Mouse (Mus musculus) heart, embryonic 14.5 days (tissue): ENCODE data around the gene Ehd2. TPM values are rescaled to one million over a fixed set of nuclear protein-coding genes. Genes with fewer than 3 reads are reported as not detected.

Source experiments
- ATAC-seq: fragments of 200-750 bp; cut with Nextera tagmentation; 2 replicates; pipeline ENCODE4 v1.8.0; 2017; ENCODE audit warnings: low read depth, moderate TSS enrichment; ENCODE audit not compliant: insufficient number of reproducible peaks, insufficient read depth, low FRiP score
- H3K27ac ChIP-seq, 2 experiments: fragments of 200-500 bp in 1 of 2; fragments of 300-500 bp in 1 of 2; sonication (generic) in 1 of 2; replicated peaks in 1 of 2; 2 replicates each; pipeline ENCODE4 v1.5.1; 2012 to 2014; ENCODE audit warnings: low read depth in 2 of 2, low read length in 2 of 2, control low read depth in 1 of 2, mild to moderate bottlenecking in 1 of 2, mixed read lengths in 1 of 2; ENCODE audit not compliant: control insufficient read depth in 1 of 2, insufficient read depth in 1 of 2
- H3K27me3 ChIP-seq: fragments of 300-500 bp; sonication (generic); 2 replicates; pipeline ENCODE4 v1.6.1; 2014; ENCODE audit warnings: mild to moderate bottlenecking, low read length, control low read depth; ENCODE audit not compliant: control insufficient read depth, insufficient read depth
- H3K36me3 ChIP-seq: fragments of 300-500 bp; sonication (generic); 2 replicates; pipeline ENCODE4 v1.6.1; 2014; ENCODE audit warnings: mild to moderate bottlenecking, control low read depth, low read length, mixed read lengths; ENCODE audit not compliant: control insufficient read depth, insufficient read depth
- H3K4me1 ChIP-seq, 2 experiments: fragments of 200-500 bp in 1 of 2; fragments of 300-500 bp in 1 of 2; sonication (generic) in 1 of 2; 2 replicates each; pipeline ENCODE4 v1.6.1; 2012 to 2014; ENCODE audit warnings: low read length in 2 of 2, control low read depth in 1 of 2, mixed read lengths in 1 of 2; ENCODE audit not compliant: control insufficient read depth in 2 of 2, insufficient read depth in 2 of 2
- H3K4me2 ChIP-seq: fragments of 300-500 bp; sonication (generic); 2 replicates; pipeline ENCODE4 v1.6.1; 2014; ENCODE audit warnings: mild to moderate bottlenecking, low read length
- H3K4me3 ChIP-seq, 2 experiments: fragments of 200-500 bp in 1 of 2; fragments of 300-500 bp in 1 of 2; sonication (generic) in 1 of 2; 2 replicates each; pipeline ENCODE4 v1.5.1; 2012 to 2014; ENCODE audit warnings: low read length in 2 of 2, mild to moderate bottlenecking in 2 of 2, control low read depth in 1 of 2, low read depth in 1 of 2, moderate library complexity in 1 of 2; ENCODE audit not compliant: control insufficient read depth in 1 of 2, insufficient read depth in 1 of 2
- H3K9ac ChIP-seq: fragments of 300-500 bp; sonication (generic); 2 replicates; pipeline ENCODE4 v1.6.1; 2014; ENCODE audit warnings: mild to moderate bottlenecking, low read length
- H3K9me3 ChIP-seq: fragments of 300-500 bp; sonication (generic); 2 replicates; pipeline ENCODE4 v1.6.1; 2016; ENCODE audit warnings: low read length, control low read depth; ENCODE audit not compliant: control insufficient read depth
- WGBS: fragments of 180-500 bp; shearing (Covaris S2); extraction: QIAGEN DNeasy Blood & Tissue Kit; methylation state at CpG from one replicate; pipeline ENCODE4 v1.1.7; 2014; 5-methylcytosine and 5-hydroxymethylcytosine counted together
- polyA plus RNA-seq: library from polyadenylated mRNA; unstranded; fragments of >200 nt; fragmentation: Nextera tagmentation; extraction: Ambion mirVana; gene quantifications from 2 replicates; pipeline ENCODE4 v1.2.1, GENCODE M21; 2014

The Ehd2 gene
- polyA plus RNA-seq, 1 experiment from 2014 or later = 37.4 TPM

GRCm38 (mm10) chr7:16009636-16010035, 42.3 kb upstream of the Ehd2 start:
- no peak overlapping the region for H3K4me3 ChIP-seq
- H3K9me3 ChIP-seq = no peaks in the 10 kb centered on the region
- no peak overlapping the region for H3K27ac ChIP-seq
- peaks cover 11% of the 10 kb centered on the region; the same call in 1 of the 2 replicates for H3K36me3 ChIP-seq
- no peaks in the 10 kb centered on the region for H3K27me3 ChIP-seq
- WGBS = 89% methylated on average over 7 of the region's 7 CpGs
- ATAC-seq = no peak
- H3K9ac ChIP-seq = no peak overlapping the region
- H3K4me2 ChIP-seq = no peak overlapping the region
- H3K4me1 ChIP-seq = peaks cover 5 to 26% of the 10 kb centered on the region in 2 experiments; a peak in 3 of 4 replicates

- Histone ChIP-seq H3K4me1 (peaks cover 10 to 29% of the 10 kb centered on the region in 2 experiments), H3K27me3 (no peaks in the 10 kb centered on the region), H3K27ac (no peak overlapping the region), H3K4me3 (no peak overlapping the region), H3K36me3 (peaks cover 5% of the 10 kb centered on the region; the same call in 1 of the 2 replicates), H3K9me3 (no peaks in the 10 kb centered on the region), H3K4me2 (no peak overlapping the region), H3K9ac (no peak overlapping the region)
- WGBS = 79% methylated on average over 3 of the region's 3 CpGs
- no peak for ATAC-seq
Measured at GRCm38 (mm10) chr7:16005020-16005419, 37.7 kb upstream of the Ehd2 start.

GRCm38 (mm10) chr7:16004177-16004856, 37.0 kb upstream of the Ehd2 start:
- Histone ChIP-seq H3K27me3 (no peaks in the 10 kb centered on the region), H3K9ac (no peak overlapping the region), H3K9me3 (no peaks in the 10 kb centered on the region), H3K36me3 (peaks cover 5% of the 10 kb centered on the region; the same call in 1 of the 2 replicates), H3K27ac (no peak overlapping the region), H3K4me2 (no peak overlapping the region), H3K4me3 (no peak overlapping the region), H3K4me1 (peaks cover 10 to 29% of the 10 kb centered on the region in 2 experiments)
- WGBS = 67% methylated on average over 12 of the region's 12 CpGs
- ATAC-seq = no peak

- H3K9ac ChIP-seq = no peak overlapping the region
- H3K27ac ChIP-seq = no peak overlapping the region
- no peaks in the 10 kb centered on the region for H3K27me3 ChIP-seq
- no peak overlapping the region for H3K4me2 ChIP-seq
- no peak overlapping the region for H3K4me3 ChIP-seq
- H3K36me3 ChIP-seq = peaks cover 11% of the 10 kb centered on the region; the same call in 1 of the 2 replicates
- no peak for ATAC-seq
- 67% methylated on average over 4 of the region's 4 CpGs for WGBS
- no peaks in the 10 kb centered on the region for H3K9me3 ChIP-seq
- H3K4me1 ChIP-seq = peaks cover 10 to 29% of the 10 kb centered on the region in 2 experiments
Measured at GRCm38 (mm10) chr7:16003032-16003431, 35.7 kb upstream of the Ehd2 start.

- 62% methylated on average over 5 of the region's 5 CpGs for WGBS
- H3K27me3 ChIP-seq = no peaks in the 10 kb centered on the region
- H3K4me2 ChIP-seq = no peak overlapping the region
- H3K27ac ChIP-seq = peak overlapping the region; percentile 50 to 64
- peaks cover 10 to 29% of the 10 kb centered on the region in 2 experiments for H3K4me1 ChIP-seq
- ATAC-seq = peak; percentile 28; the same call in 1 of the 2 replicates
- no peak overlapping the region for H3K4me3 ChIP-seq
- H3K9ac ChIP-seq = peak overlapping the region; percentile 11; the same call in 1 of the 2 replicates
- no peaks in the 10 kb centered on the region for H3K9me3 ChIP-seq
- peaks cover 19% of the 10 kb centered on the region for H3K36me3 ChIP-seq
Measured at GRCm38 (mm10) chr7:16002171-16002570, 34.8 kb upstream of the Ehd2 start.

- H3K9me3 ChIP-seq = no peaks in the 10 kb centered on the region
- peak overlapping the region; percentile 11; the same call in 1 of the 2 replicates for H3K9ac ChIP-seq
- peaks cover 24% of the 10 kb centered on the region for H3K36me3 ChIP-seq
- ATAC-seq = no peak
- H3K4me1 ChIP-seq = peaks cover 10 to 29% of the 10 kb centered on the region in 2 experiments
- peak overlapping the region; percentile 50 to 64; a peak in 3 of 4 replicates for H3K27ac ChIP-seq
- no peaks in the 10 kb centered on the region for H3K27me3 ChIP-seq
- no peak overlapping the region for H3K4me2 ChIP-seq
- H3K4me3 ChIP-seq = no peak overlapping the region
- WGBS = 100% methylated on average over 1 of the region's 1 CpGs
Measured at GRCm38 (mm10) chr7:16001691-16002090, 34.3 kb upstream of the Ehd2 start.

- peaks cover 91% of the 10 kb centered on the region for H3K36me3 ChIP-seq
- 91% methylated on average over 4 of the region's 4 CpGs for WGBS
Measured at GRCm38 (mm10) chr7:15993789-15994188, 26.4 kb upstream of the Ehd2 start.

More at GRCm38 (mm10) chr7:15993789-15994188, 26.4 kb upstream of the Ehd2 start:
- no peak overlapping the region for H3K9ac ChIP-seq
- H3K9me3 ChIP-seq = no peaks in the 10 kb centered on the region
- H3K27me3 ChIP-seq = no peaks in the 10 kb centered on the region
- no peak overlapping the region for H3K27ac ChIP-seq
- no peaks in the 10 kb centered on the region for H3K4me1 ChIP-seq
- H3K4me3 ChIP-seq = no peak overlapping the region
- no peak for ATAC-seq
- no peak overlapping the region for H3K4me2 ChIP-seq
